Mouse (Mus musculus): ENCODE measurements around the gene Mpp2.

- no peak for TF ChIP-seq CTCF (IDR thresholded peaks at IDR 0.05; ENCODE audit: insufficient read depth, low read length)
- no peak for TF ChIP-seq POLR2A (IDR thresholded peaks at IDR 0.05; ENCODE audit: borderline replicate concordance, extremely low read depth, low read depth, low read length)
Measured at GRCm38 (mm10) chr11:102039487-102040137, 48.7 kb downstream of the Mpp2 start.
